Mouse (Mus musculus): ENCODE results near the gene Wfdc18.

Wfdc18 gene

DNA sequence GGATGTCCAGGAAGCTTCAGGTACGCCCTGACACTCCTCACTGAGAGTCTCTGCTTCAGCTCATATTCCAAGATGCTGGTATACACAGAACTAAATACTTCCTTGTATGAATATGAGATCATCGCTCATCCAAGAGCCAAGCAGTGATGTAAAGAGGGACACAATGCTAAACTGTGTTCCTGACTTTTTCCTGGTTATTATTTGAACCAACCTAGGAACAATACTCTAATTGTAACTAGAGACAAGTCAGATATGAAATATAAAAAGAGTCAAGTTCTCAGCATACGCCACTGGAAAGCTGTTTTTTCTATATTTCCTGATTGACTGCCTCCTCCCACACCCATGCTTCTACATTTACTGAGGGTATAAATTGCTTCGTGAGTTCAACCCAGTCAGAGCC is at the start of gene Wfdc18:
TSS of gene Wfdc18 (plus strand) at position 301 of the 400 bp plus-strand sequence.
- in situ Hi-C loops (cut with MboI, MseI) = no loop called here

DNA sequence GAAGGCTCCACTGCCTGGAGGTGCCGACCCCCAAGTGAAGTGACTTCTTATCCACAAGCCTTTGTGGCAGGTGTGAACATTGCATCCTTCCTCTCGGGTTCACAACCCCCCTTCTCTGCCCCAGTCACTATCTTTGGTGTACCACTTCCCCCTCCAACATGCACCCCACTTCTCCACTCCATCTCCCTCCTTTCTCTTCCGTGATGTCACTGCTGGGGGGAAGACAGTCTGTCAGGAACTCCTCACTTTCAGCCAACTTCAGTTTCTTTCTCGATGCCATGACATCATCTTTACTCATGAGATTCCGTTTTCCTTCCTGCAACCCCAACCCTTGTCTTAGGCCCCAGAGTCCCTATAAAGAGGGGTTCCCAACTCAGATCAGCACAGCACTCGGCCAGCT is 46.6 kb upstream of the Wfdc18 start, which contains the start of gene Ccl4:
TSS of gene Ccl4 (plus strand) at position 381 of the 400 bp plus-strand sequence.
- in situ Hi-C loops (cut with MboI, MseI) = no loop called here

DNA sequence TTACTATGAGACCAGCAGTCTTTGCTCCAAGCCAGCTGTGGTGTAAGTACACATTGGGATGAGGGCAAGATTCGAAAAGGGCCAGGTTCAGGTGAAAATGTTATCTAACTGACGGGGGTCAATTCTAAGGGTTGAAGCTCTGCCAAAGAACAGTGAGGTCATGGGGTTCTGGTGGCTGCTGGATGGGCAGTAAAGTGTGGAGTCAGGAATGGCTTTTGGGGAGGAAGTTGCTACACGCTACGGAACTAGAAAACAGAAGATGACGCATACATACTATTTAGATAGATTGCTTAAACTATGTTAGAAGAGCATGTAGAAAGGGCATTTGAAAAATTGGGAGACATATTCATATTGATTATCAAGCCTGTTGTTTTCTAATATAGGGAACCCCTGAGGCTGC is 45.3 kb upstream of the Wfdc18 start:
- in situ Hi-C loops (cut with MboI, MseI) = no loop called here

DNA sequence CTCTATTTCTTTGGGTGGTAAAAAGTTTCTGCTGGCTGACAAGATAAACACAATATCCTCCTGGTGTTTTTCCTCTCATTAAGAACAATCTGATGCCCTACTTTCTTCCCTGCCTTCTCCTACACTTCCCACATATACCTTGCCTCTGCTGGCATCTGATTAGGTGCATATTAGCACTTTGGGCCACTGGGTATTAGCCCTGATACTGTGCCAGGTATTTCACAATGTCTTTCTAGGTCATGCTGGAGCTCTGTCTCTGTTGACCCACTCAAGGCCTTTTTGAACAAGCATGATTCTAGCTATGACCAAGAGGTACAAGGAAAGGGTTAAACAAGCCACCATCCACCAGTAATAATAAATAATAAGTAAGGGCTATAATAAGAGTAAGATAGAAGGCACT is 37.1 kb upstream of the Wfdc18 start:
- in situ Hi-C loops (cut with MboI, MseI) = no loop called here

DNA sequence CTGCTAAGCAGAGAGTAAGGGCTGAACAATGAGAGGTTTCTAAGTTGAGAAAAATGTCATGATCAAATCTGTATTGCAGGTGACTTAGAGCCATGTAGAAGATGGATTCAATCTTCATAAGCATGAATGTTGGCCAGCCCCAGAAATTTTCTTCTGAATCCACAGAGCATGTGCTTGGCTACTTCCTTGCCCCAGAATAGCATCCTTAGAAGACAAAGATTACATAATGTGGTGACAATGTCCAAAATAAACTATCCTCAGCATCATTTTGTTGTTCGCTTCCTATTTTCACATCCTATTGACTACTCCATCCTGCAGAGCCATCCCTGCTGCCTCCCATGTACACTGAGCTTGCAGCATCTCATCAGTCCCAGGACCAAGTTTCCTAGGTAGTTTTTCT is 33.1 kb upstream of the Wfdc18 start:
- in situ Hi-C loops (cut with MboI, MseI) = no loop called here

DNA sequence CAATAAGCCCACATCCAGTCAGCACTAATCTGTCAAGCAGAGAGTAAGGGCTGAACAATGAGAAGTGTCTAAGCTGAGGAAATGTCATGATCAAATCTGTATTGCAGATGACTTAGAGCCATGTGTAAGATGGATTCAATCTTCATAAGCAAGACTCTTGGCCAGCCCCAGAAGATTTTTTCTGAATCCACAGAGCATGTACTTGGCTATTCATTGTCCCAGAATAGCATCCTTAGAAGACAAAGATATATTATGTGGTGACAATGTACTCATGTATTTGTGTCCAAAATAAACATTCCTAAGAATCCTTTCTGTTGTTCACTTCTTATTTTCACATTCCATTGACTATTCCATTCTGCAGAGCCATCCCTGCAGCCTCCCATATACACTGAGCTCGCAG is 18.9 kb upstream of the Wfdc18 start:
- in situ Hi-C loops (cut with MboI, MseI) = no loop called here

DNA sequence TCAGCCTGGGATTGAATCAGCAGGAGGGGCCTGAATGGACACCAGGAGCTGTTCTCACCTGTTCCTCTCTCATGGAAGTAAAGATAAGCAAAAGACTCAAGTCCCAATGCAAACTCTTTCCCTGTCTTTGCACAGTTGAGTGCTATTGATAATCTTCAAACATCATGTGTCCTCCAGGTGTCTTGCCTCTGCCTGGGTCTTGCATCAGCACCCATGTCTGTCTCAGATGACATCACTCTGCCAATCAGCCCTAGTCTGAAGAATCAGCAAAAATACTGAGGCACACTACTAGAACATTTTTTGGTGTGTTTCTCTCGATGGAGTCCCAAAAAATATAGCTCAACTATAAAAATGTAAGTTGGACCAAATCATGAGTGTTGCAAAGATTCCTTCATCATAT is 16.8 kb upstream of the Wfdc18 start:
- in situ Hi-C loops (cut with MboI, MseI) = no loop called here

DNA sequence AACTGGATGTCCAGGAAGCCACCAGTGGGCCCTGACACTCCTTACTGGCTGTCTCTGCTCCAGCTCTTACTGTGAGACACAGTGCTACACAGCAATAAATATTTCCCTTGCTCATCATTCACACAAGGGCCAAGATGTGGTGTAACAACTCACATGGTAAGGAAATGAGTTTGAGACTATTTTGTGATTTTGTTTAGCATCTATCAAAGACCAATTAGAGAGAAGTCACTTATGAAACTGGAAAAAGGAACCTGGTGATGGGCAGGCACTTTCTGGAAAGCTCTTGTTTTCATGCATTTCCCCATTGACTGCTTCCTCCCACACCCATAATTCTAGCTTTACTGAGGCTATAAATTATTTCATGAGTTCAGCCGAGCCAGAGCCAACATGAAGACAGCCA is 5.1 kb upstream of the Wfdc18 start, which contains the start of gene Wfdc17:
TSS of gene Wfdc17 (plus strand) at position 287 of the 400 bp plus-strand sequence.
- in situ Hi-C loops (cut with MboI, MseI) = no loop called here

DNA sequence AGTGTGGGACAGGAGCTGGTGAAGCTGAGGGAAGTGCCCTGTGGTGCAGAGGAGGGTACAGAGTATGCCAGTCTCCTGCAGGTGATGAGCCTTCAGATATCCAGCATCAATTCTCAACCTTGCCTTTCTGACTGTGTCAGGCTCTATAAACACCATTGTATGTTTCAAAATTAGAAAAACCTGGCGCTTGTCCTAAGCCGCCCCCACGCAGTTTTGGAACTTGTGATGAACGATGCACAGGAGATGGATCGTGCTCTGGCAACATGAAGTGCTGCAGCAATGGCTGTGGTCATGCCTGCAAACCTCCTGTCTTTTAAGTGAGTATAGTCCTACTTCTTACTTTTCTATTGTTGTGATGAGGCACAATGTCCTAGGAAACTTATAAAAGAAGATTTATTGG is 868 bp downstream of the Wfdc18 start:
- in situ Hi-C loops (cut with MboI, MseI) = loop anchor here in 1 of 2 experiments (10.0 kb wide), 1 partner anchor 135 kb away; the partner anchor contains the start of gene Ccl9

DNA sequence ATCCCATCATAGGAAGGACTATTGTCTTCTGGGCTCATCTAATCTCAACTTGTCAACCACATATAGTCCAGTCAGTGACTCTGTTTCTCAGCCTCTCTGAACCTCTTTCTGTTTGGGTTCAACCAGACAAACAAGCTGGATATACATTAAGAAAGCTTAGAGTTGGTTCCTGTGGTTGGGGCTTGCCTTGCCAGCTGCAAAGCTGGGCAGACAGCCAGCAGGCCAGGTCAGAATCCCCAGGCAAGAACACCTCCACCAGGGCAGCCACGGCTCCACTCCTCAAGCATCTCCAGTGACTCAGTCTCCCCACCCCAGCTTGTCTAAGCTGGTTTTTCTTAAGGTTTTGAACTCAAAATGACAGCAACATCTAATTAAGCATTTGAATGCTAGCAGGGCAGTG is 3.9 kb downstream of the Wfdc18 start:
- in situ Hi-C loops (cut with MboI, MseI) = loop anchor here in 1 of 2 experiments (10.0 kb wide), 1 partner anchor 138 kb away; the partner anchor contains the start of gene Ccl9

DNA sequence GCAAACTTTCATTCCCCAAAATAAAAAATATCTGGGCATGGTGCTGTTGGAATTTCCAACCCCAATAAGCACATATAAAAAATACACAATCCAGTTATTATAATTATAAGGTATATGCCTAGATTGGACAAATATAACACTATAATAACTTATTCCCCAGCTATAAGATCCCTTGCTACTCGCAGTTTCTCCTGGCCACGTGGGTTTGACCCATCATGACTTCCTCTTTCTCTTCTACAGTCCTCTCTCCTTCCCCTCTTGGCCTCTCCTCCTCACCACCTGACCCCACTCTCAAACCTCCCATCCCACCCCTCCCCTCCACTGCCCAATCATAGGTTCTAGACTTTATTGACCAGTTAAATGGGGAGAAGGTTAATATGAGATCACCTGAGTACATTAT is 5.1 kb downstream of the Wfdc18 start:
- in situ Hi-C loops (cut with MboI, MseI) = loop anchor here in 1 of 2 experiments (10.0 kb wide), 1 partner anchor 139 kb away; the partner anchor contains the start of gene Ccl9

DNA sequence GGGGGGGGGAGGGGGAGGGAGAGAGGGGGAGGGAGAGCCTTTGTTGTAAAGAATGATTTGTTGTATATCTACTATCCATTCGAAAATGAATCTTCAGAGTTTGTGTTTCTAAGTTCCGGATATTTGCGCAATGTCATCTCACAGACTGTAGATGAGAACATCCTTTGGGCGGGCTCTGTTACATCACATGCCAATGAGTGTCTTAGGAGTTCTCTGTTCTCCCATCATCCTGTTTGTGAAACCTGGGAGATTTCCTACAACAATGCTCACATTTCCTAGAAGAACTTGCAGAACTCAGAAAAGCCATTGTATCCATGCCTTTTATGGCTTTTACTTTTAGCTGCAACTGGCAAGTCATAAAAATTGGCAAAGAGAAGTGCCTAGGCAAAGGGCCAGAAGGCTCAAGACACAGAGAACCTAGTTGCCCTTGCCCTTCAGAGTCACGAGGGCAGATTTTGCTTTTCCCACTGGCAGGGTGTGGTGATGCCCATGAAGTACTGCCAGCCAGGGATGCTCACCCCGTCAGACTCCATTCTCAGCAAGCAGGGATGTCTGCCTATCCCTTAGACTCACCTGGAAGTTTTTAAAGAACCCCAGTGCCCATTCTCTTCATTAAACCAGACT is 8.3 kb downstream of the Wfdc18 start:
- in situ Hi-C loops (cut with MboI, MseI) = loop anchor here in 1 of 2 experiments (10.0 kb wide), 1 partner anchor 142 kb away; the partner anchor contains the start of gene Ccl9

DNA sequence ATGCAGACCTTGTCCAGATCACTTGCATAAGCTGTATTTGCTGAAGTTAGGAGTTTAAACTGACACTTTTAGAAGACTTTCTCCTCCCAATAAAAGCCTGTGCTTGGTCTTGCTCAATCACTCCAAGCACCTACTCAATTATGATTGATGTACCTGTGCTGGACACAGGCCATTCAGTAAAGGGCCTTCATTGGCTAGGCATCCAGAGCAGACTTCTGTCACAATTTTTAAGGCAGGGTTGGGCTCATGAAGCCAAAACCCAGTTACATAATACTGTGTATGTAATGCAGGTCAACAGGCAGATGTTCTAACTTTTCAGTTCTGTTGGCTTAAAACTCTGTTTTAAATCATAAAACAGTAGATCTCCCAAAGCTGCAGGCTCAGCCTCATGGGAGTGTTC is 12.0 kb downstream of the Wfdc18 start:
- in situ Hi-C loops (cut with MboI, MseI) = no loop called here

DNA sequence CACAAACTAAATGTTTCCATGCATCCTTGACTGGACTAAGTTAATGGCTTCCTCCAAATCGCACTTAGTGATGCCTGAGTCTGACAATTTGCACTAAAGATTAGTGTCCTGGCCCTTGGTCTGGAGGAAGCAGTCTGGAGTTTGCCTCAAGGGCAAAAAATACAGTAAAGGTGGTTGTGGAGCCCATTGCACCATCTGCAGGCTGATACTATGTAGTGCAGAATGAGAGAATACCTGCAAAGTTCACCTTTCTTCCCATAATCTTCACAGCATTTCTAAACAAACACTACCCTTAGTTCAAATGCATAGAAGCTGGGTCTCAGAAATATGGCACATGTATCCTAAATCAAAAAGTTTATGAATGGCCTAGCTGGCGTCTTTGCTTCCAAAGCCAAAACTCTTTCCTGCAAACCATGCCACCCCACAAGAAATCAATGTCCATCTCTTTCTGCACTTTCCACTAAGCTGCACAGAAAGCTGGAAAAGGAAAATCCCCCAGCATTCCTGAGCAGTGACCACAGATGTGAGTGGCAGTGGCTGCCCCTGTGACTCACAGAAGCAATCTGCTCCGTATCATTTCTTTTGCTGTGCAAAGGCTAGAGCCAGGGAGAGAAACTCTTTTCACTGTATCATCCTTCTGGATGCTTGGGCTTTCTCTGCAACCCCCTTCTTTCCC is 20.1 kb downstream of the Wfdc18 start:
- in situ Hi-C loops (cut with MboI, MseI) = no loop called here

DNA sequence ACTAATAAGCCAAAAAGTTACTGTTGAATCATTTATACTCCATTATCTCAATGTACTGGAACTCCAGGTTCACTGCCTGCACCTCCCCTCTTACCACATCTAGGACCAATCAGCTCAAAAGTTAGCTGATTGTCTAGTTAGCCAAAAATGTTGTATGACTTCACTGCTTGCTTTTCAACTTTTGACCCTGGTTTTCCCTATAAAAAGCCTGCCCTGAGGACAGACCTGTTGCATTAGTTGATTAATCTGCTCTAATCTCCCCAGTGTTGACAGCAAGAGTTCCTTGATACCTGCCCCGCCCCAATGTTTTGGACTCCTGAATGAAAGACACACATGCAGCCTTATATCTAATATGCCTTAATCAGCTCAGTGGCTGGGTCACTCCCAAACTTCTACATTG is 22.3 kb downstream of the Wfdc18 start:
- in situ Hi-C loops (cut with MboI, MseI) = no loop called here

DNA sequence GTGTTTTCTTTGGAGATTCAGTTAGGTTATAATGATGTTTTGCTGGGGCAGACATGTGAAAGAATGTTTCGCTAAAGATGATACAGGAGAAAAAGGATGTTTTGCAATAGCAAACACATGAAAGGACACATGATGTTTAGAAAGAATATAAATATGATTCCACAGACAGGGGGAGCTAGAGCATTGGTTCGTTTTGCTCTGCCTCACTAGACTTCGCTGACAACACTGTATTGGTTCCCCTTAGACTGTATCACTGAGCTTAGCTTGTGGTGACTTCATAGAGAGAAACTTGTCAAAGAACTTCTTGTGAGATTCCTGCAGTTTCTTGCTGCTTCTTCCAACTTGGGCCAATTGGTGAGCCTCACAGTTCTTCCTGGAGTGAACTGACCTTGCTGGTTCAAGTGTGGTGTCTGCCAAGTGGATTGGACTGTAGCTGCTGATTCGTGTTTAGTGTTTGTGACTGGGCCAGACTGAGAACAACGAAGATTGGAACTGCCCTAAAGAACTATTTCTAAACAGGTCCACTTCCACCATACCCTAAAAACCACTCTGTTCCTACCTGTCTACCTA is 24.3 kb downstream of the Wfdc18 start:
- in situ Hi-C loops (cut with MboI, MseI) = no loop called here

DNA sequence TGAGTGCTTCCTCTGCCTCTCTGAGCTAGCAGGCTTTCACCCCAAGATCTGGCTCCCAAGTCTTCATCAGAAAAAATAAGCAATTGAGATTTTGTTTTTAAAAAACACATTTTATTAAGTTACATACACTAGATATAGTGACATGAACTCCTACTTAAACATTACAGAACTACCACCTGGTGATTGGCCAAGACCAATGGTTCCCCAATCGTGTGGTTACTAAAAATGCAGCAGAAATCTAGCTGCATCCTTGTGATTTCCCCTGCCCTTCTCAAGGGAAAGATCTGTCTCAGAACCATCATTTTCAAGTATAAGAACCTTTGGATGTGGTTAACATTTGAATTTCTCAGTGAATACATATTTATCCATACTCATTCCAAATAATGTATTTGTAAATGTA is 25.4 kb downstream of the Wfdc18 start:
- in situ Hi-C loops (cut with MboI, MseI) = no loop called here

DNA sequence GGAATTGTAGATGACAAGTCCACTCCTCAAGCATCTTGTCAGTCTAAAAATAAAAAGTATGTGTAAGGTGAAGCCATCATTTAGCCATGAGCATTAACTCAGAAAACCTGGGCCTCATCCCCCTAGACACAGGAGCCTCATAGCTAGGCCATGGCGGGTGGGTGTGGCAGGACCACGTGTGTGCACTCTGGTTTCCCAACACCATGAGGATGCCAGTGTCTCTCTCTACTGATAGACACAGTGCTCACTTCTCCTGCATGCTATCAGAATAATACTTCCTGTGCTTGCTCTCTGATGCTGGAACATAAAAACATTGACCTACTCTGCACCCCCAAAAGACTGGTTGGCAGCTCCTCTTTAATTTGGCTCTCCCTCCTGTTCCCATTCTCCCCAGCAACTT is 27.1 kb downstream of the Wfdc18 start:
- in situ Hi-C loops (cut with MboI, MseI) = loop anchor here in 1 of 2 experiments (5.0 kb wide), 1 partner anchor 184 kb away; no protein-coding TSS in a partner anchor

DNA sequence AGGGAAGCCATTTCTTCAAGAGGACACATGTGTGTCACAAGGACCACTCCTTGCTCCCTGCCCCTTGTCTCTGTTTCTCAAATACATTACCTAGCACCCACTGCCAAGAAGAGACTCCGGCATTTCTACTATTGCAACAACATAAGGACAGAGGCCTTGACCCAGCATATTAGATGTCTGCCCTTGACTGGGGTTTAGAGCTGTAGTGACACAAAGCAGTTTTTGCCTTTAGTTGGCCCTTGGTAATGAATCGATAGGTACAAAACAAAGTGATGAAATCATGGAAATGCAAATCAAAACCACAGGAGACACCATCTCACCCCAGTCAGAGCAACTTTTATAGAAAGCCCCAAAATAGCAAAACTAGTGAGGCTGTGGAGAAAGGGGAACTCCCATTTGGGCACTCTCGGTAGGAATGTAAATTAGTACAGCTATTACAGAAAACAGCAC is 28.3 kb downstream of the Wfdc18 start:
- in situ Hi-C loops (cut with MboI, MseI) = loop anchor here in 1 of 2 experiments (5.0 kb wide), 1 partner anchor 185 kb away; no protein-coding TSS in a partner anchor

DNA sequence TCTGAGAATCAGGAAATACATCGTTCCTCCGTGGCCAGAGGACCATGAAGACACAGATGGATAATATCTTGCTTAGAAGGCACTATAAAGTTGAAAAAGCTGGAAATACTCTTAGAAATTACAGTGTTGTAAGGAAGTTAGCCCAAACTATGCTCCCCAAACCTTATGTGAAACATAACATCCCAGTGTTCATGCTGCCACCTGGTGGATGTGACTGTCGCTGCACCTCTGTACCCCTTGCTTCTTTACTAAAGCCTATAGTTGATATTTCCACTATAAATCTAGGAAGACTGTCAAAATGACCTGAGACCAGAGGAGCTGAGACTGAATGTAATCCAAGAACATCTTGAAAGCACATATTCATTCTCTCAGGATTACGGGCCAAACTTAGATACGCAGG is 30.4 kb downstream of the Wfdc18 start:
- in situ Hi-C loops (cut with MboI, MseI) = loop anchor here in 1 of 2 experiments (5.0 kb wide), 1 partner anchor 187 kb away; no protein-coding TSS in a partner anchor

DNA sequence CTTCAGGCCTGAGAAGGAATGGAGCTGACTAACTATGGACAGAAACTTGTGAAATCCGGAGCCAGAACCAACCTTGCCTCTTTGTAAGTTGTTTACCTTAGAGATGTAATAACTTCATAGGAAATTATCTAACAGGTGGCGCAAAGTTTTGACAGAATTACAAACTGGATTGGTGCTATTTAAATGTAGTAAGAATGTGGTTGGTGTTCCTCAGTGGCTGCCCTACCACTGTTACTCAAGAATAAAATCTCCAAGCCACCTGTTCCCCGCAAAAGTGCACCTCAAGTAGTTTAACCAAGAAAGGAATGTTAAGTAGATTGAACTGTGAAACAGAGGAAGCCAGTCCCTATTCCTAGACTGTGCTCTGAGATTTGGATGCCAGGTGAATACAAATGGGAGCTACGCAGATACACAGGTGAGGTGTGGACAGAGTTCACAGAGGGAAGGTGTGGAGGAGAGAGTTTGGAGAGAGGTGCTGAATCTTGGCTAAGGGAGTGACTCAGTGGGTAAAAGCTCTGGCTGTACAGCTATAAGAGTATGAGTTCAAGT is 31.7 kb downstream of the Wfdc18 start:
- in situ Hi-C loops (cut with MboI, MseI) = loop anchor here in 1 of 2 experiments (10.0 kb wide), 1 partner anchor 176 kb away; no protein-coding TSS in a partner anchor

DNA sequence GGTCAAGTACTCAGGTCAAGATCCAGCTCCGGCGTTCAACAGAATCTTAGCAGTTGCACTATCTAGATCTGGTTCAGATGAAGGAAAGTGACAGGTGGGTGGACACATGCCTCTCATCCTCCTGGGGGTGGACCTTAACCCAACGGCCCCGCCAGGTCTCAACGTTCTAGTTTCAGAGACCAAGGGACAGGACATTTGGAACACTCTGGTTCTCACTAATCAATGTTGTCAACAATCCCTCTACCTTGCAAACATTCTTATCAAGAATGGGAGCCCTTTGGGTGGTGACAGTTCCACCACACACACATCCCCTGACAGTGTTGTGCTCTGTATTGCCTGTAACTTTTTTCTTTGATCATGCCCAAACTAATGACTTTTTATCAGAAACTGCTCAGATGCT is 33.0 kb downstream of the Wfdc18 start:
- in situ Hi-C loops (cut with MboI, MseI) = loop anchor here in 1 of 2 experiments (10.0 kb wide), 1 partner anchor 177 kb away; no protein-coding TSS in a partner anchor
